Mouse (Mus musculus): ENCODE measurements at regions not wholly inside any gene's neighbourhood (a gene's known extent, or its start where the extent isn't known, plus 50 kb on each side); places are given as distances from the start of the nearest gene placed in this dataset.

GRCm38 (mm10) chr3:105357511-105357910 lies 94.6 kb upstream of the Kcnd3 start:
- H3K27me3 ChIP-seq (ENCODE audit: control insufficient read depth in 1 of 2, insufficient read depth in 2 of 2, low read length in 2 of 2) = no peaks in the 10 kb centered on the region
- no peak overlapping the region for H3K4me3 ChIP-seq (ENCODE audit: control insufficient read depth in 1 of 2, insufficient read depth in 1 of 2, low read depth in 2 of 2, low read length in 2 of 2)
- no peak for TF ChIP-seq NELFE (IDR thresholded peaks at IDR 0.05; ENCODE audit: low read depth, low read length)
- no peak for TF ChIP-seq CTCF (IDR thresholded peaks at IDR 0.05 in 2 of 3, conservative IDR thresholded peaks at IDR 0.05 in 1 of 3; ENCODE audit: control insufficient read depth in 1 of 3, insufficient read depth in 1 of 3, low read depth in 2 of 3, low read length in 3 of 3, poor library complexity in 1 of 3, severe bottlenecking in 1 of 3)
- no peak for TF ChIP-seq ZMIZ1 (IDR thresholded peaks at IDR 0.05; ENCODE audit: low read depth, low read length)
- no peaks in the 10 kb centered on the region for H3K4me1 ChIP-seq (ENCODE audit: control insufficient read depth in 1 of 2, insufficient read depth in 2 of 2, low read length in 2 of 2)
- no peak for DNase-seq (ENCODE audit: low read depth, low spot score)
- no peaks in the 10 kb centered on the region for H3K36me3 ChIP-seq (ENCODE audit: control insufficient read depth in 1 of 2, insufficient read depth in 2 of 2, low read length in 2 of 2)
- no peak overlapping the region for H3K9ac ChIP-seq (ENCODE audit: control insufficient read depth, low read depth, low read length, poor library complexity, severe bottlenecking)
- H3K27ac ChIP-seq (ENCODE audit: control insufficient read depth, low read depth, low read length) = no peak overlapping the region
- H3K79me2 ChIP-seq (ENCODE audit: control insufficient read depth, insufficient read depth, low read length, poor library complexity) = no peaks in the 10 kb centered on the region
- H3K9me3 ChIP-seq (replicated peaks; ENCODE audit: insufficient read depth, low read length) = no peaks in the 10 kb centered on the region

DNA sequence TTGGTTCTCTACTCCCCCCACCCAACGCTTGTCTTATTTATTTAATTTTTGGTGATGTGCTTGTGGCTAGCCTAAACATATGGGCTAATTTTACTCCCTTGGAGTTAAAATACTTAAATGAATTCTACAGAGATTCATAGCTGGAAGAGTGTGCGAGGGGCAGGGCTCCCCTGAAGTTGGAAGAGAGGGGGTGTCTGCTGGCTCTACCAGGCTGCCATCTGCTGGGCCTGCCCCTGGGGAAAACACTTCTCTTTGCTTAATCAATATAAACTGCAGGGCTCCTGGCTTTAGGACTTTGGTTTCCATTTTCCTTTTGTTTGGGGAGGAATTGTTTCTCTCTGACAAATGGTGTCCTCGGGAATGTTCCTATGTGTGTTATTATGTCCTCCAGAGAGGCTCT lies 92.5 kb upstream of the Kcnd3 start:
- Histone ChIP-seq H3K4me3 (ENCODE audit: control insufficient read depth in 1 of 2, insufficient read depth in 1 of 2, low read depth in 2 of 2, low read length in 2 of 2) (no peak overlapping the region), H3K9me3 (replicated peaks; ENCODE audit: insufficient read depth, low read length) (no peaks in the 10 kb centered on the region), H3K4me1 (ENCODE audit: control insufficient read depth in 1 of 2, insufficient read depth in 2 of 2, low read length in 2 of 2) (no peaks in the 10 kb centered on the region), H3K36me3 (ENCODE audit: control insufficient read depth in 1 of 2, insufficient read depth in 2 of 2, low read length in 2 of 2) (no peaks in the 10 kb centered on the region), H3K9ac (ENCODE audit: control insufficient read depth, low read depth, low read length, poor library complexity, severe bottlenecking) (no peak overlapping the region), H3K79me2 (ENCODE audit: control insufficient read depth, insufficient read depth, low read length, poor library complexity) (no peaks in the 10 kb centered on the region), H3K27ac (ENCODE audit: control insufficient read depth, low read depth, low read length) (no peak overlapping the region), H3K27me3 (ENCODE audit: control insufficient read depth in 1 of 2, insufficient read depth in 2 of 2, low read length in 2 of 2) (no peaks in the 10 kb centered on the region)
- no peak for TF ChIP-seq TCF12 (IDR thresholded peaks at IDR 0.05; ENCODE audit: low read depth, low read length)
- TF ChIP-seq POLR2A (IDR thresholded peaks at IDR 0.05; ENCODE audit: control insufficient read depth in 1 of 2, insufficient read depth in 1 of 2, low read depth in 1 of 2, low read length in 2 of 2, poor library complexity in 1 of 2) = no peak
- TF ChIP-seq USF2 (IDR thresholded peaks at IDR 0.05; ENCODE audit: borderline replicate concordance in 1 of 2, insufficient read depth in 1 of 2, low read depth in 1 of 2, low read length in 2 of 2) = no peak
- TF ChIP-seq SIN3A (IDR thresholded peaks at IDR 0.05; ENCODE audit: low read length) = no peak
- TF ChIP-seq JUND (IDR thresholded peaks at IDR 0.05; ENCODE audit: low read depth, low read length) = no peak
- TF ChIP-seq MAX (IDR thresholded peaks at IDR 0.05; ENCODE audit: low read length) = no peak
- TF ChIP-seq MYB (IDR thresholded peaks at IDR 0.05; ENCODE audit: low read depth, low read length) = no peak
- no peak for TF ChIP-seq RAD21 (IDR thresholded peaks at IDR 0.05; ENCODE audit: low read depth, low read length)
- no peak for TF ChIP-seq TAL1 (IDR thresholded peaks at IDR 0.05; ENCODE audit: low read length)
- no peak for TF ChIP-seq ZNF384 (IDR thresholded peaks at IDR 0.05; ENCODE audit: low read depth, low read length)
- TF ChIP-seq POLR2AphosphoS5 (IDR thresholded peaks at IDR 0.05; ENCODE audit: borderline replicate concordance, low read depth, low read length) = no peak
- no peak for TF ChIP-seq CHD2 (IDR thresholded peaks at IDR 0.05; ENCODE audit: low read length)
- TF ChIP-seq CHD1 (IDR thresholded peaks at IDR 0.05; ENCODE audit: low read depth, low read length) = no peak
- no peak for TF ChIP-seq BHLHE40 (IDR thresholded peaks at IDR 0.05; ENCODE audit: borderline replicate concordance, low read depth, low read length)
- TF ChIP-seq USF1 (IDR thresholded peaks at IDR 0.05; ENCODE audit: low read depth, low read length) = no peak
- TF ChIP-seq MAZ (IDR thresholded peaks at IDR 0.05; ENCODE audit: low read depth, low read length) = no peak
- no peak for TF ChIP-seq NRF1 (IDR thresholded peaks at IDR 0.05; ENCODE audit: insufficient read depth, low read depth, low read length, poor library complexity, severe bottlenecking)
- no peak for TF ChIP-seq ZMIZ1 (IDR thresholded peaks at IDR 0.05; ENCODE audit: low read depth, low read length)
- no peak for DNase-seq (ENCODE audit: low read depth, low spot score)
